Mouse (Mus musculus) left cerebral cortex, postnatal 36 days (tissue): Measurements from ENCODE around the gene Trappc12. TPM values are rescaled to one million over a fixed set of nuclear protein-coding genes. Genes with fewer than 3 reads are reported as not detected.

Source experiments
- microRNA-seq: library from miRNA; unstranded; fragments of <30 nt; microRNA quantifications from one replicate; pipeline ENCODE4 v1.2.0, GENCODE M21; 2022
- total RNA-seq, 2 experiments: library from RNA; stranded (reverse); gene quantifications; 2 replicates each; pipeline ENCODE4 v1.2.3; 2021

Trappc12 gene
- total RNA-seq, 2 experiments from 2014 or later, result 61.3 to 62.7 TPM

Small RNAs within 50 kb of the gene (microRNA-seq; reads per million reads assigned to microRNA genes)
- gene Mir6937, result 1.3 reads per million

Other genes with a start within 250 kb of the Trappc12 start
- gene Dcdc2c, start 198.1 kb downstream of the Trappc12 start, total RNA-seq, result 1 to 10 TPM in 1 of 2 experiments, under 1 TPM in 1; 0.79 to 1.1 TPM
- gene Allc, start 167.9 kb downstream of the Trappc12 start, total RNA-seq, result 1 to 10 TPM; 1.2 to 1.3 TPM
- under 1 TPM; 0.57 to 0.59 TPM for gene Colec11, start 127.1 kb downstream of the Trappc12 start, total RNA-seq
- 100 to 1,000 TPM; 261 to 290 TPM for gene Rps7, start 114.5 kb downstream of the Trappc12 start, total RNA-seq
- 10 to 100 TPM; 13.4 to 15.2 TPM for gene Rnaseh1, start 100.9 kb downstream of the Trappc12 start, total RNA-seq
- 10 to 100 TPM; 32.0 to 36.8 TPM for gene Adi1, start 75.2 kb downstream of the Trappc12 start, total RNA-seq
- 10 to 100 TPM; 63.9 to 65.5 TPM for gene Eipr1, start 1.3 kb upstream of the Trappc12 start, total RNA-seq